Mouse (Mus musculus) midbrain, embryonic 10.5 days (tissue): ENCODE data around the gene Evc. TPM values are rescaled to one million over a fixed set of nuclear protein-coding genes. Genes with fewer than 3 reads are reported as not detected.
A peak's percentile ranks its signal among the peaks of the same experiment; 100 is the strongest.

ENCODE experiments used
- DNase-seq: peaks from one replicate; pipeline ENCODE4 v3.0.0-alpha.2; 2017; ENCODE audit warnings: low spot score
- H3K27ac ChIP-seq: fragments of 300-500 bp; sonication (generic); replicated peaks from 2 replicates; pipeline ENCODE4 v1.5.1; 2016; ENCODE audit warnings: mild to moderate bottlenecking
- H3K27me3 ChIP-seq: fragments of 300-500 bp; sonication (generic); 2 replicates; pipeline ENCODE4 v1.6.1; 2016; ENCODE audit warnings: low read depth, mild to moderate bottlenecking; ENCODE audit not compliant: poor library complexity, severe bottlenecking
- H3K36me3 ChIP-seq: fragments of 300-500 bp; sonication (generic); 2 replicates; pipeline ENCODE4 v1.6.1; 2016; ENCODE audit warnings: mild to moderate bottlenecking, moderate library complexity
- H3K4me1 ChIP-seq: fragments of 300-500 bp; sonication (generic); 2 replicates; pipeline ENCODE4 v1.6.1; 2016
- H3K4me3 ChIP-seq: fragments of 300-500 bp; sonication (generic); 2 replicates; pipeline ENCODE4 v1.5.1; 2016; ENCODE audit warnings: mild to moderate bottlenecking, moderate library complexity
- H3K9me3 ChIP-seq: fragments of 300-500 bp; sonication (generic); replicated peaks from 2 replicates; pipeline ENCODE4 v1.6.1; 2016; ENCODE audit warnings: mild to moderate bottlenecking
- WGBS: fragments of 180-500 bp; shearing (Covaris S2); methylation state at CpG from one replicate; pipeline ENCODE4 v1.1.7; 2016; 5-methylcytosine and 5-hydroxymethylcytosine counted together
- polyA plus RNA-seq: library from polyadenylated mRNA; unstranded; fragments of >200 nt; fragmentation: Nextera tagmentation; extraction: Ambion mirVana; gene quantifications from 2 replicates; pipeline ENCODE4 v1.2.1, GENCODE M21; 2016

Evc gene
- polyA plus RNA-seq, 1 experiment from 2014 or later: 23.3 TPM

DNA sequence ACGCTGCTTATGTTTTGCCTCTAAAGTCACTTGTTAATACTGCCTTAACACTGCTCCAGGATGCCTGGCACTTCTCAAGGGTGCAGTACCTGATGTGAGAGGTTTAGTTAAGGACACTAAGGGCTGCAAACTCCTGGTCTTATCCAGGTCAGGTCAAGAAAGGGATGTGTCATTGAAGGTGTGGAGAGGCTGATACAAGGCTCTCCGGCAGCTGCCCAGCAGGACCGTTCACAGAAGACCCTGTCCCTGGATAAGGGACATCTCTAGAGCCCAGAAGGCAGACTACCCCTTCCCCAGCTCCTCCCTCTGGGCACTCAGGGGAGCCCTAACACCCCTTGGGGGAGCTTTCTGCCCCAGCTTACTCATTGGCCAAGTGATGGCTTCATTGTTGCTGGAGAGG is 1.0 kb upstream of the Evc start:
- Histone ChIP-seq H3K27ac (peak overlapping the region; percentile 85), H3K9me3 (no peaks in the 10 kb centered on the region), H3K27me3 (0 out of 2 replicates have a peak, but pooled peaks cover 4% of the 10 kb centered on the region), H3K36me3 (peaks cover 24% of the 10 kb centered on the region), H3K4me3 (peak overlapping the region; percentile 62), H3K4me1 (peaks cover 60% of the 10 kb centered on the region)
- DNase-seq: no peak
- 59% methylated on average over 3 of the region's 3 CpGs for WGBS

DNA sequence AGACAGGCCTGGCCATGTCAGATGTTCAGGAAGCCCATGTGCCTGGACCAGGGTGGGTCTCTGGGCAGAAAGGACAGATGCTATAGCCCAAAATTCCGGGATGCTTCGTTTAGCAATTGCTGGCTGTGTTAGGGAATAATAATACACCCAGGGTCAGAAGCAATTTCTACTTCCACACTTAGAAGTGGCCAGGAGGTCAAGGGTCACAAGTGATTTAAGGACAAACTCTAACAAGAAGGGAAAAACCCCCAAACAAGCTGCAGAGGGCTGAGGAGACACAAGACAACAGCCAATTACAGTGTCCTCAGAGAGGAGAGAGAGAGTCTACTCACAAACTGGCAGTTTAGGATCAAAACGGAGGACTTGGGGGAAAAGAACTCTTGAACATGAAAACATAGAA is 1.6 kb downstream of the Evc start:
- Histone ChIP-seq H3K27me3 (0 out of 2 replicates have a peak, but pooled peaks cover 4% of the 10 kb centered on the region), H3K4me1 (peaks cover 59% of the 10 kb centered on the region), H3K9me3 (no peaks in the 10 kb centered on the region), H3K27ac (no peak overlapping the region), H3K36me3 (peaks cover 36% of the 10 kb centered on the region), H3K4me3 (no peak overlapping the region)
- no peak for DNase-seq
- WGBS: 76% methylated on average over 3 of the region's 3 CpGs

DNA sequence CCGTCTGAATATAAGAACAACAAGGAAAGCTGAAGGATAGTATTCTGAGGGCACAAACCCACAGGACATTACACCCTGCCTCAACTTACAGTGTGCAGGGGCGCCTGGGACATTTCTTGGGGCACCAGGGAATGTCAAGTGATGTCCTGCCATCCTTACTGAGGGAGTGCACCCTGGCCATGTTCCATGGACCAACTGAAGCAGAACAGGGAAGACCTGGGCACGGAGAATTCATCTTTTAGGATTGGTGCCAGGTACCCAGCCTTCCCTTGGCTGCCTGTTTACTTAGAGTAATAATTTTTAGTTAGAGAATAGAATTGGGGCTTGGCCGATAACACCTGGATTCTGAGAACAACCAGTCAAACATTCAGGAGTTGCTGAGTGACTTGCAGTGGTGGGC is 4.6 kb downstream of the Evc start:
- Histone ChIP-seq H3K27ac (no peak overlapping the region), H3K36me3 (peaks cover 63% of the 10 kb centered on the region), H3K9me3 (no peaks in the 10 kb centered on the region), H3K4me3 (no peak overlapping the region), H3K27me3 (0 out of 2 replicates have a peak, but pooled peaks cover 4% of the 10 kb centered on the region), H3K4me1 (peaks cover 29% of the 10 kb centered on the region)
- no peak for DNase-seq
- WGBS: 86% methylated on average over 4 of the region's 4 CpGs

DNA sequence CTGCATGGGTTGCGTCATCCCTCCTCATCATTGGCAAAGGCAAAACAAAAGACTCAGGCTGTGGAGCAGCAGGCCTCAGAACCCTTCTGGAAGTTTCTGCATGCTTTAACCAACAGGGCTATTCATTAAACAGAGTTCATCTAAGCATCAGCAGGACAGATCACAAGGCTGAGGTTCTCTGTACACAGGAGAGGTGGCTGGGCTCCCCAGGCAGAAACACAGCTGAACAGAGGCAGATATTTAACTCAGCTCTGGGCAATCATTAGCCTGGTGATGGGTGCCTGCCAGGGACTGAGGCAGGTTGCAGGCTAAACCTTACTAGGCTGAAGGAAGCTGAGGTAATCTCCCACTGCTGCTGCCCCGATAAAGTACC is 5.6 kb downstream of the Evc start:
- Histone ChIP-seq H3K27me3 (0 out of 2 replicates have a peak, but pooled peaks cover 4% of the 10 kb centered on the region), H3K9me3 (no peaks in the 10 kb centered on the region), H3K36me3 (peaks cover 72% of the 10 kb centered on the region), H3K4me1 (peaks cover 20% of the 10 kb centered on the region), H3K27ac (no peak overlapping the region), H3K4me3 (no peak overlapping the region)
- no peak for DNase-seq
- WGBS: 87% methylated on average over 2 of the region's 2 CpGs

DNA sequence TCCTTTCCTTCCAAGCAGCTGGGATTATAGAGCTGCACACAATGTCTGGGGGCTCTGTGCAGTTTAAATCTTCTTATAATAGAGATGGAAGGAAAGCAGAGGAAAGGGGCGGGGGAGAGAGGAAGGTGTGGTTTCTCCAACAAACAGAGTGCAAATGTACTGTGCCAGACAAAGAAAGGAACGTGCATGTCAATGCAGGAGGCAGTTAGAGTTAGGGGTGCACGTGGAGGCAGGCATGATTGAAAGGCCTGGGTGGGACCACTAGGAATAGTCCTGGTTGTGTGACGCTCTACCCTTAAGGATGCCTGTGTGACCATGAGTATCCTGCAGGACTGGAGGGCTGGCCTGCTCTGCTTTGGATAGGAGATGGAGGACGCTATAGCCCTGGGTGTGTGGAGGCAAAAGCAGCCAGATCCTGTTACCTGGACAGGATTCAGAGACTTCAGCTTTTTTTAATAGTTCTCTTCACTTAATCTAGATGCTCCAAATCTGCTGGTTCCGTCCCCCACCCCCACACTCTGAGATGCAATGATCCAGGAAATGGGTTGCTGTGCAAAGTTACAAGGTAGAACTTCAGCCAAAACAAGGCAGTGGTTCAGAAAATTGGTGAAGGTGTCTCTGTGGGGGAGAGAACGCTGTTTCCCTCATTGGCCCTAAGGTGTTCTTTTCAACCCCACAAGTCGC is 6.1 kb downstream of the Evc start:
- WGBS: 85% methylated on average over 8 of the region's 8 CpGs
- Histone ChIP-seq H3K27ac (no peak overlapping the region), H3K27me3 (0 out of 2 replicates have a peak, but pooled peaks cover under 1% of the 10 kb centered on the region), H3K4me3 (no peak overlapping the region), H3K36me3 (peaks cover 78% of the 10 kb centered on the region), H3K9me3 (no peaks in the 10 kb centered on the region), H3K4me1 (peaks cover 15% of the 10 kb centered on the region)
- DNase-seq: no peak

DNA sequence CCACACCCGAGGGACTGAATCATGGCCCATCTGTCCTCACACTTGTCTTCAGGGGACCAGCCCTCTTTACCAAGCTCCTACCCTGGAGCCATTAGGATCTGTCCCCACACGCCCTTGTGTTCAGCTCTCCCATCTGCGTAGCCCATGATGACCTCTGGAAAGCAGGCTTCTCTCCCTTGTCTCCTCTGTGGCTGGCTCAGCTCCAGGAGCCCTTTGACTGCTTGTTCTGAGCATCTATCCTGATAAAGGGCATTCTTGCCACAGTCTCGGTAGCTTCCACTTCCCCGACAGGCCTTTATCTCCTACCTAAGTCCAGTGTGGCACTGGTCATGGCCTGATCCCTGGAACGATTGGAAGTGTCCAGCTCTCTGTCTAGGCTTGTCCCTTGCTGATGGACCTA is 10.0 kb downstream of the Evc start:
- H3K27me3 ChIP-seq: no peaks in the 10 kb centered on the region
- WGBS: 88% methylated on average over 6 of the region's 6 CpGs
- H3K27ac ChIP-seq: no peak overlapping the region
- H3K4me1 ChIP-seq: no peaks in the 10 kb centered on the region
- no peaks in the 10 kb centered on the region for H3K9me3 ChIP-seq
- H3K4me3 ChIP-seq: no peak overlapping the region
- H3K36me3 ChIP-seq: peaks cover 96% of the 10 kb centered on the region
- no peak for DNase-seq

DNA sequence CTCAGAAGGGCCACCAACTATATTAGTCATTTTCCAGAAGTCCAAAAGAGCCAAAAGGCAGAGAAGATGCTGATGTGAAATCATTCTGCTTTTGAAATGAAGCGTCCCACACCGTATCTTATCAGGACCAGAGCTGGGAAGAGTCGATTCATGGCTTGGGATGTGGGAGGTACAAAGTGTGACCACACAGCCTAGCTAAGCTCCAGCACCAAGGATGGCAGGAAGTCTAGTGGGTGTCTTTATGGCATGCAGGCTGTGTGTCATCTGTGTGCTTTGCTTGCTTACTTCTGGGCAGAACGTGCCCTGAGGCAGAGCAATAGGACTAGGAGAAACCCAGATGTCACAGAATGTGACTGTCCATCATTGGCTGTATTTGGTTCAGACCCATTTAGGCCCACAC is 15.9 kb downstream of the Evc start:
- no peaks in the 10 kb centered on the region for H3K27me3 ChIP-seq
- no peak overlapping the region for H3K27ac ChIP-seq
- H3K36me3 ChIP-seq: peaks cover 100% of the 10 kb centered on the region
- WGBS: 94% methylated on average over 4 of the region's 4 CpGs
- H3K4me3 ChIP-seq: no peak overlapping the region
- DNase-seq: no peak
- peaks cover 6% of the 10 kb centered on the region; the same call in 1 of the 2 replicates for H3K9me3 ChIP-seq
- H3K4me1 ChIP-seq: no peaks in the 10 kb centered on the region

DNA sequence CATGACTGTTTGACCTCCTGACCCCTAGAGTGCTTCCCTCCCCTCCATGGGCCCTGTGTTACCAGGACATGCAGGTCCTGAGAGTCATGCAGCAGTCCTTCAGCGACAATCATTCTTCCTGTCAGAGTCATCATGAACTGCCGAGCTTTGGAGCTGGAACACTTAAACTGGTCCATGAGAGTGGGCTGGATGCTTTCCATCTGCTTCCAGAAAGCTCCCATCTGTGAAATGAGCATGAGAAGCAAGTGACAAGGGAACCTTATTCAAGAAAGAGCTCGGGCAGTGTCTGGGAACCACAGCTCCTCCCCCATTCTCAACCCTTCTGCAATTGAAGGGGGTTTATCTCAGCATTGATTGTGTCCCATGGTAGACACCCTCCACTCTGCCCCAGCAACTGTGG is 16.5 kb downstream of the Evc start:
- Histone ChIP-seq H3K27me3 (no peaks in the 10 kb centered on the region), H3K36me3 (peaks cover 100% of the 10 kb centered on the region), H3K27ac (no peak overlapping the region), H3K4me3 (no peak overlapping the region), H3K9me3 (peaks cover 12% of the 10 kb centered on the region; the same call in 1 of the 2 replicates), H3K4me1 (no peaks in the 10 kb centered on the region)
- DNase-seq: no peak
- 88% methylated on average over 3 of the region's 3 CpGs for WGBS

DNA sequence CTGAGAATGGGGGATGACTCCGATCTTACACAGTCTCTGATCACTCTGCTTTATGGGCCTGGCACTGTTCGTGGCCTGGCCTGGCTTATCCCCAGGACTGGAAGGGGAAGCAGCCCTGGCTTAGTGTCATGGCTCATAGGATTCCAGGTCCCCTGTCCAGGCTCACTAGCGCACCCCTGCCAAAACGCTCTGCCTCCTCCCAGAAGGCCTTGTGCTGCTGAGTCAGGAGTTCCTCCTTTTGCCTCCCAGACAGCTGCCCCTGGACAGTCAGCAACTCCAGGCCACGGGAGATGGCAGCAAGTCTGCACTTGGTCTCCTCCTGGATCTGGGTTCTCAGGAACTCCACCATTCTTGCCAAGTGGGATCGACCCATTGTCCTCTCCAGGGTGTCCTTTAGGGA is 18.0 kb downstream of the Evc start:
- Histone ChIP-seq H3K36me3 (peaks cover 100% of the 10 kb centered on the region), H3K4me3 (no peak overlapping the region)
- WGBS: 93% methylated on average over 6 of the region's 6 CpGs

DNA sequence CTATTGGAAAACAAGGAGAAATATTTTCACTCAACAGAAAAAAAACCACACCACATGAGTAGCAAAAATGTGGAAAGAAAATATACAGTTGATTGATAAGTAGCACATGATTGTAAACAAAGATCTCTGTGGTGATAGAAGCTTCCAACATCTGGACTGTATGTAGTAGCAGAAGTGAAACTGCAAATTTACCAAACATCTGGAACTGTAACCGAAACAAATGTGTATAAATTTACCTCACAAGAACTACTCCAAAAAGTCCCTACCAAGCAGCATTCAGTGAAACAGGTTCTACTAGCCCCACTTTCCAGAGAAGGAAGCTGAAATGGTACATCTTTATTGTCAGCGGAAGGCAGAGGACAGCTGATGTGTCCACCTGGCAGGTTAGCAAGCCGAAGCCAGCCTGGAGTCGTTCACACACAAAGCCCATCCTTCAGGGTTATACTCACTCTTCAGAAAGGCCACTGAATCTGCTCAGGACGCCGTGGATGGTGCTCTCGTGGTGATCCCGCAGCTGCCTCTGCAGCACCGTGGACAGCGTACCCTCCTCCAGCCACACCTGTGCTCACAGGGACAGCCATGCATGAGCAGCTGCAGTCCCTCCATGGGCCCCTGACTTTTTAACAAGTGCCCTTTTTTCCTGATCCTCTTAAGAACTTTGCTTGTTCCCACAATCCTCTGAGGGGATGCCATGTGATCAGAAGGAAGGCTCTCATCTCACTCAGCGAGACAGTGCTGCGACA is 23.5 kb downstream of the Evc start:
- Histone ChIP-seq H3K4me1 (no peaks in the 10 kb centered on the region), H3K36me3 (peaks cover 91% of the 10 kb centered on the region), H3K9me3 (peaks cover 15% of the 10 kb centered on the region; the same call in 1 of the 2 replicates), H3K27me3 (no peaks in the 10 kb centered on the region), H3K4me3 (no peak overlapping the region), H3K27ac (no peak overlapping the region)
- WGBS: 90% methylated on average over 12 of the region's 12 CpGs
- DNase-seq: no peak

More for the DNA sequence above, 18.0 kb downstream of the Evc start:
- Histone ChIP-seq H3K27ac (no peak overlapping the region), H3K27me3 (no peaks in the 10 kb centered on the region), H3K4me1 (no peaks in the 10 kb centered on the region), H3K9me3 (peaks cover 15% of the 10 kb centered on the region; the same call in 1 of the 2 replicates)
- no peak for DNase-seq

DNA sequence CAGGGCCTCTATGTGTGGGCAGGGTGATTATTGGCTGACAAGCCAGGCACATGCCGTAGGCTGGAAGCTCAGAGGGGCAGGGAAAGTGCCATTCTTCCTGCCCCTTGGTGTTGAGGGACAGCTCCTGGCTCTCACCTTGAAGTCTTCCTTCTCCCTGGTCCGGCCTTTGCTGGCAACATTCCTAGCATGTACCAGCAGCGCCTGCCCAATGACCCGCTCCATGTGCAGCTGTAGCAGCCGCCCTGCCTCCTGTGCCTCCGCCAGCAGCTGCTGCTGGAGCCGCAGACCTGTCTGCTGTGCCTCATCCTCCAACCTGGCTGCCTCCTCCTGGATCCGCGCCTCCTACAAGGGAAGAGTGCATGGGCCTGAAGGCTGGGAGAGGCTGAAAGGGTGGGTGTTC is 26.7 kb downstream of the Evc start:
- no peak overlapping the region for H3K27ac ChIP-seq
- H3K4me1 ChIP-seq: no peaks in the 10 kb centered on the region
- no peak for DNase-seq
- no peaks in the 10 kb centered on the region for H3K27me3 ChIP-seq
- peaks cover 83% of the 10 kb centered on the region for H3K36me3 ChIP-seq
- peaks cover 2% of the 10 kb centered on the region; the same call in 1 of the 2 replicates for H3K9me3 ChIP-seq
- 89% methylated on average over 9 of the region's 9 CpGs for WGBS
- no peak overlapping the region for H3K4me3 ChIP-seq

DNA sequence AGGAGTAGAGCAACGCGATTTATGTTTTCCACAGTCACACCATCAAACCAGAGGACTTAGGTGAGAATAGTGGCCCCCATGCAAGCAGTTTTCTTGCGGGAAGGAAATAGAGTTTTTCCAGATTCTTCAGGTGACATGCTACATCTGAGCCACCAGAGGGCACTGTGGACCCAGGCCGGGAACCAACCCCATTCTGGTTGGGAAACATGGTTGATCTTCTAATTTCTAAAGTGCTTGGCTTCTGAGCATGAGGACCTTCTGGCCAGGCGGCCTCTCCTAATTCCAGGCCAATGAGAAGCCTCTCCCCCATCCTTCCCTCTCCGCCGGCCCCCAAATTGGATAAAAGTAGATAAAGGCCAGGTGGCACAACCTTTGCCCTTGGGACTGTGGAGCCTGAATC is 38.3 kb downstream of the Evc start:
- Histone ChIP-seq H3K27me3 (no peaks in the 10 kb centered on the region), H3K4me3 (no peak overlapping the region), H3K9me3 (no peaks in the 10 kb centered on the region), H3K4me1 (no peaks in the 10 kb centered on the region), H3K27ac (no peak overlapping the region), H3K36me3 (peaks cover 35% of the 10 kb centered on the region)
- WGBS: 29% methylated on average over 7 of the region's 7 CpGs
- peak; percentile 39 for DNase-seq

DNA sequence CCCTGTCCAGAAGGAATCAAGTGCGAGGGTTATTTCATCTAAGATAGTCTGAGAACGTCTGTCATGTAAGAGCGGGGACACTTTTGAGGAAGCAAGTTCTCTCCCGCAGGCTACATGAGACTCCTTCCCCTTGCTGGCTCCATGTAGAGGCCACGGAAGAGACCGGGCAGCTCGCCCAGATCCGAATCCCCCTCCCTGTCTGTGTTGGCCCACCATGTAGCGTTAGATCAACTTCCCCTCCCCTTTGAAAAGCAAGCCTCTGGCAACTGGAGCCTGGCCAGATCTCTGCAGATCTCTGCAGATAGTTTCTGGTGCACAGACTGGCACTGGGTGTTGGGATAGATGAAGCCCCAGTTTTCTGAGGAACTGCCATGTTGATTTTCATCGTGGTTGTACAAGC is 40.0 kb downstream of the Evc start:
- Histone ChIP-seq H3K4me1 (no peaks in the 10 kb centered on the region), H3K4me3 (no peak overlapping the region), H3K9me3 (no peaks in the 10 kb centered on the region), H3K27ac (no peak overlapping the region), H3K36me3 (peaks cover 33% of the 10 kb centered on the region), H3K27me3 (no peaks in the 10 kb centered on the region)
- DNase-seq: no peak
- 89% methylated on average over 10 of the region's 10 CpGs for WGBS
